Mouse (Mus musculus) forebrain, embryonic 11.5 days (tissue): ENCODE results near the gene Ssu72. TPM values are rescaled to one million over a fixed set of nuclear protein-coding genes. Genes with fewer than 3 reads are reported as not detected.

Experiments used
- ATAC-seq: fragments of 200-750 bp; cut with Nextera tagmentation; replicated peaks from 2 replicates; pipeline ENCODE4 v1.8.0; 2017; ENCODE audit warnings: moderate TSS enrichment; ENCODE audit not compliant: low FRiP score
- DNase-seq: peaks from one replicate; pipeline ENCODE4 v3.0.0-alpha.2; 2017; ENCODE audit warnings: low spot score
- H3K27ac ChIP-seq: fragments of 300-500 bp; sonication (generic); 2 replicates; pipeline ENCODE4 v1.5.1; 2014; ENCODE audit warnings: low read depth, low read length
- H3K27me3 ChIP-seq: fragments of 300-500 bp; sonication (generic); 2 replicates; pipeline ENCODE4 v1.6.1; 2014; ENCODE audit warnings: mild to moderate bottlenecking, low read length, mixed read lengths; ENCODE audit not compliant: control insufficient read depth, insufficient read depth
- H3K36me3 ChIP-seq: fragments of 300-500 bp; sonication (generic); 2 replicates; pipeline ENCODE4 v1.6.1; 2014; ENCODE audit warnings: mild to moderate bottlenecking, low read length, moderate library complexity, mixed read lengths; ENCODE audit not compliant: control insufficient read depth, insufficient read depth
- H3K4me1 ChIP-seq: fragments of 300-500 bp; sonication (generic); replicated peaks from 2 replicates; pipeline ENCODE4 v1.6.1; 2014; ENCODE audit warnings: low read length, mixed read lengths; ENCODE audit not compliant: control insufficient read depth, insufficient read depth
- H3K4me2 ChIP-seq: fragments of 300-500 bp; sonication (generic); 2 replicates; pipeline ENCODE4 v1.6.1; 2014; ENCODE audit warnings: low read depth, mild to moderate bottlenecking, low read length, moderate library complexity, mixed read lengths; ENCODE audit not compliant: severe bottlenecking
- H3K4me3 ChIP-seq: fragments of 300-500 bp; sonication (generic); 2 replicates; pipeline ENCODE4 v1.5.1; 2014; ENCODE audit warnings: low read depth, low read length
- H3K9ac ChIP-seq: fragments of 300-500 bp; sonication (generic); 2 replicates; pipeline ENCODE4 v1.6.1; 2014; ENCODE audit warnings: low read length
- H3K9me3 ChIP-seq: fragments of 300-500 bp; sonication (generic); 2 replicates; pipeline ENCODE4 v1.6.1; 2016; ENCODE audit warnings: low read length, mixed read lengths; ENCODE audit not compliant: control insufficient read depth
- WGBS: fragments of 180-500 bp; shearing (Covaris S2); extraction: QIAGEN DNeasy Blood & Tissue Kit; methylation state at CpG from one replicate; pipeline ENCODE4 v1.1.7; 2014; 5-methylcytosine and 5-hydroxymethylcytosine counted together
- polyA plus RNA-seq: library from polyadenylated mRNA; unstranded; fragments of >200 nt; fragmentation: Nextera tagmentation; extraction: Ambion mirVana; gene quantifications from 2 replicates; pipeline ENCODE4 v1.2.1, GENCODE M21; 2014

The Ssu72 gene
- polyA plus RNA-seq, 1 experiment from 2014 or later: 138 TPM

DNA sequence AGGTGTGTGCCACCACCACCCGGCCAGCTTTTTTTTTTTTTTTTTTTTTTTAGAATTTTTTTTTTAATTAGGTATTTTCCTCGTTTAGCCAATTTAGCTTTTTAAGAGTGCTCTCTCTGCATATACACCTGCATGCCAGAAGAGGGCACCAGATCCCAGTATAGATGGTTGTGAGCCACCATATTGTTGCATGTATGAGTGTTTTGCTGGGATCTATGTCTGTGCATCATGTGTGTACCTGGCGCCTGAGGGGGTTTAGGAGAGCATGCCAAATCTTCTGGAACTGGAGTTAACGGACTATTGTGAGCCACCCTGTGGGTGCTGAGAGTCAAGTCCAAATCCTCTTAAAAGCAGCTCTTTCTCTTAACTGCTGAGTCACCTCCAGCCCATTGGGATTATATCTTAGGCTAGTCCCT lies 17.1 kb downstream of the Ssu72 start:
- no peaks in the 10 kb centered on the region; the same call in 1 of the 2 replicates for H3K36me3 ChIP-seq
- no peak overlapping the region for H3K4me2 ChIP-seq
- no peaks in the 10 kb centered on the region for H3K9me3 ChIP-seq
- no peak for DNase-seq
- 56% methylated on average over 3 of the region's 4 CpGs for WGBS
- no peak overlapping the region for H3K27ac ChIP-seq
- H3K9ac ChIP-seq: no peak overlapping the region
- H3K4me1 ChIP-seq: no peaks in the 10 kb centered on the region
- no peak for ATAC-seq
- H3K4me3 ChIP-seq: no peak overlapping the region
- H3K27me3 ChIP-seq: no peaks in the 10 kb centered on the region

- WGBS: 83% methylated on average over 2 of the region's 2 CpGs
- Histone ChIP-seq H3K4me1 (no peaks in the 10 kb centered on the region), H3K27me3 (no peaks in the 10 kb centered on the region), H3K27ac (no peak overlapping the region), H3K9me3 (no peaks in the 10 kb centered on the region), H3K9ac (no peak overlapping the region), H3K4me3 (no peak overlapping the region), H3K4me2 (no peak overlapping the region), H3K36me3 (no peaks in the 10 kb centered on the region; the same call in 1 of the 2 replicates)
- DNase-seq: no peak
- ATAC-seq: no peak
These were observed 23.4 kb downstream of the Ssu72 start for GRCm38 (mm10) chr4:155727993-155728392.

DNA sequence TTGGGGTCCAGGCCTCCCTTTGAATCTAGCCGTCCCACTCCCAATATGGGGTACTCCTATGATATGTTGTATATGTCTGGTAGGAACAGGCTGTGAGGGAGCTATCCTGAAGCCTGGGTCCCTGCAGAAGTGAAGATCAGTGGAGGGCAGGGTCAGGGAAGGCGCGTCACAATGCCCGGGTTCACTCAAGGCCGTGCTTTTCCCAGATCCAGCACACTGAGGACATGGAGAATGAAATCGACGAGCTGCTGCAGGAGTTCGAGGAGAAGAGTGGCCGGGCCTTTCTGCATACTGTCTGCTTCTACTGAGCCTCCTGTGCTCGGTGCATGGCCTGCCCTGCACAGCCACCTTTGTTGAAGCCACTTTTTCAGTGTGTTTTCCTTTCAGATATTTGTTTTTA lies 28.7 kb downstream of the Ssu72 start:
- 86% methylated on average over 10 of the region's 10 CpGs for WGBS
- peaks cover 6% of the 10 kb centered on the region; the same call in 1 of the 2 replicates for H3K4me1 ChIP-seq
- no peak overlapping the region for H3K9ac ChIP-seq
- no peaks in the 10 kb centered on the region for H3K9me3 ChIP-seq
- H3K36me3 ChIP-seq: no peaks in the 10 kb centered on the region; the same call in 1 of the 2 replicates
- DNase-seq: no peak
- H3K27ac ChIP-seq: no peak overlapping the region
- H3K27me3 ChIP-seq: no peaks in the 10 kb centered on the region
- ATAC-seq: no peak
- H3K4me2 ChIP-seq: no peak overlapping the region
- H3K4me3 ChIP-seq: no peak overlapping the region

GRCm38 (mm10) chr4:155734350-155734941 lies 29.8 kb downstream of the Ssu72 start, which contains the start of gene Tmem240:
Tmem240 (plus strand) TSS chr4:155734800.
- peak within 1 kb of the TSS; percentile 90 for H3K4me2 ChIP-seq
- H3K36me3 ChIP-seq: no peaks in the 10 kb centered on the region; the same call in 1 of the 2 replicates
- DNase-seq (peak; percentile 95), ATAC-seq (peak; percentile 96)
- WGBS: under 1% methylated on average over 31 of the region's 35 CpGs
- H3K27ac ChIP-seq: peak within 1 kb of the TSS; percentile 58
- H3K4me3 ChIP-seq: peak within 1 kb of the TSS; percentile 68
- H3K4me1 ChIP-seq: peaks cover 6% of the 10 kb centered on the region; the same call in 1 of the 2 replicates
- H3K9me3 ChIP-seq: no peaks in the 10 kb centered on the region
- H3K9ac ChIP-seq: peak within 1 kb of the TSS; percentile 84
- H3K27me3 ChIP-seq: no peaks in the 10 kb centered on the region

DNA sequence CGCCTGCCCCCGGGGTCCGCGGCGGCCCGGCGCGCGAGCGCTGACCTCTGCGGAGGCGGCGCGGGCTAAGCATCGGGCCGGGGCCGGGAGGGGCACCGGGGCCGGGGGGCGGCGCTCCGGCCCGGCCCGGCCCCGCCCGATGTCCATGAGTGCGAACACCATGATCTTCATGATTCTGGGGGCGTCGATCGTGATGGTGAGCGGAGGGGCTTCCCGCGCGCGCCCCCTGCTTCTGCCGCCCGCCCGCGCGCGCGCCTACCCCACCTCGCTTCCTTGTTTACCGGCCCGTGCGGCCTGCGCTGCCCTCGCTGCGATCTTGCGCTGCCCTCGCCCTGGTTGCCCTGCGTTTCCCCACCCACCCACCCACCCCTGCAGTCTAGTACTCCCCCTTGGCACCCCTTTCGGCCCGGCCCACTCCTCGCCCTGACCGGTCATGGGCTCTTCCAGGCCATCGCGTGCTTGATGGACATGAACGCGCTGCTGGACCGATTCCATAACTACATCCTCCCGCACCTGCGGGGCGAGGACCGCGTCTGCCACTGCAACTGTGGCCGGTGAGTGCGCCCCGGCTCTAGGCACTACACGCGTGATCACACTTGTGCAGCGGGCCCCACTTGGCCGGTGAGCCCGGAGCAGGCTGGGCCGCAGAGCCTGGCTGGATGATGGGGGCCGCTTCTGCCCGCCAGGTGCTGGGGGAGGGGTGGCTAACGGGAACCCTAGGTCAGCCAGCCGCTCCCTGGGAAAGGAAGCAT lies 30.5 kb downstream of the Ssu72 start:
- DNase-seq (peak; percentile 76), ATAC-seq (peak; percentile 78)
- WGBS: under 1% methylated on average over 68 of the region's 79 CpGs
- Histone ChIP-seq H3K4me3 (peak overlapping the region; percentile 68), H3K4me1 (peaks cover 6% of the 10 kb centered on the region; the same call in 1 of the 2 replicates), H3K9me3 (no peaks in the 10 kb centered on the region), H3K27me3 (no peaks in the 10 kb centered on the region), H3K9ac (peak overlapping the region; percentile 84), H3K4me2 (peak overlapping the region; percentile 90), H3K36me3 (no peaks in the 10 kb centered on the region; the same call in 1 of the 2 replicates), H3K27ac (peak overlapping the region; percentile 58)

GRCm38 (mm10) chr4:155735788-155736187 lies 31.2 kb downstream of the Ssu72 start:
- ATAC-seq: no peak
- Histone ChIP-seq H3K4me1 (peaks cover 6% of the 10 kb centered on the region; the same call in 1 of the 2 replicates), H3K9me3 (no peaks in the 10 kb centered on the region), H3K9ac (peak overlapping the region; percentile 84), H3K4me2 (peak overlapping the region; percentile 90), H3K27ac (no peak overlapping the region), H3K27me3 (no peaks in the 10 kb centered on the region), H3K4me3 (peak overlapping the region; percentile 68), H3K36me3 (no peaks in the 10 kb centered on the region; the same call in 1 of the 2 replicates)
- no peak for DNase-seq
- 64% methylated on average over 5 of the region's 5 CpGs for WGBS

GRCm38 (mm10) chr4:155736421-155736820 lies 31.8 kb downstream of the Ssu72 start:
- Histone ChIP-seq H3K9me3 (no peaks in the 10 kb centered on the region), H3K36me3 (peaks cover 2% of the 10 kb centered on the region; the same call in 1 of the 2 replicates), H3K27me3 (no peaks in the 10 kb centered on the region), H3K4me2 (no peak overlapping the region; the same call in 1 of the 2 replicates), H3K4me3 (0 out of 2 replicates have a peak overlapping the region, but pooled peaks have one; percentile 68), H3K9ac (no peak overlapping the region), H3K4me1 (peaks cover 6% of the 10 kb centered on the region; the same call in 1 of the 2 replicates), H3K27ac (no peak overlapping the region)
- 89% methylated on average over 5 of the region's 5 CpGs for WGBS
- DNase-seq (no peak), ATAC-seq (no peak)

GRCm38 (mm10) chr4:155738262-155738661 lies 33.7 kb downstream of the Ssu72 start:
- H3K9me3 ChIP-seq: no peaks in the 10 kb centered on the region
- H3K36me3 ChIP-seq: peaks cover 2% of the 10 kb centered on the region; the same call in 1 of the 2 replicates
- no peak overlapping the region for H3K9ac ChIP-seq
- no peak for ATAC-seq
- H3K27me3 ChIP-seq: no peaks in the 10 kb centered on the region
- no peak overlapping the region for H3K27ac ChIP-seq
- H3K4me1 ChIP-seq: peaks cover 6% of the 10 kb centered on the region; the same call in 1 of the 2 replicates
- 67% methylated on average over 8 of the region's 8 CpGs for WGBS
- no peak overlapping the region for H3K4me3 ChIP-seq
- no peak overlapping the region for H3K4me2 ChIP-seq
- DNase-seq: no peak
